Mouse (Mus musculus): ENCODE measurements at regions not wholly inside any gene's neighbourhood (a gene's known extent, or its start where the extent isn't known, plus 50 kb on each side); places are given as distances from the start of the nearest gene placed in this dataset.

- TF ChIP-seq CTCF (IDR thresholded peaks at IDR 0.05; ENCODE audit: insufficient read depth, low read depth, low read length) (no peak), POLR2A (IDR thresholded peaks at IDR 0.05; ENCODE audit: insufficient read depth, low read depth, low read length) (no peak)
Measured at GRCm38 (mm10) chr7:72822142-72822541, 515.7 kb upstream of the Mctp2 start.
